8 mouse cellular contexts compared by ENCODE assay signal in the genomic region with DNA sequence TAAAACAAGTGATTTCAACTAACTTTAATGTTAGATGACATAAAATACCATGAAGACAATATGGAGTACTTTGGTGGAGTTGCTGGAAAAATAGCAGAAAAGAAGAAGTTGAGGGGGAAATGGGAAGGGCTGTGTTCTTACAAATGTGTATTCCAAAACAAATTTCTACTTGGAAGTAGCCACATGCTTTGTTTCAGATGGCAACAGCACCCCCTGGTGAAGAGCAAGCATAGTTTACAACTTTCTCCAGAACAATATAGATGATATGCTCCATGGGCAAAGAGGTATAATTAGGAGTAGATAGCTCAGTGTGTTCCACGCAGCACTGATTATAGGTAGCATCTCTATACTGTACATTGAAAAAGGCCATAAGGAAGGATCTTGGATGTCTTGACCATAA.
DNase-seq lines count a peak whose midpoint lies in the region; ATAC-seq and TF ChIP-seq lines count a peak whose summit lies in the region.

No protein-coding gene starts in this region.

- no peak overlapping the region for H3K9ac ChIP-seq in midbrain, embryonic 16.5 days (ENCODE audit: low read depth, low read length)

- no peak overlapping the region for H3K27ac ChIP-seq in midbrain, embryonic 10.5 days (replicated peaks)
- H3K27ac ChIP-seq in midbrain, embryonic 16.5 days (ENCODE audit: low read length), result no peak overlapping the region

- H3K27me3 ChIP-seq in midbrain, embryonic 10.5 days (ENCODE audit: low read depth, poor library complexity, severe bottlenecking), result no peaks in the 10 kb centered on the region
- no peaks in the 10 kb centered on the region for H3K27me3 ChIP-seq in midbrain, embryonic 16.5 days (ENCODE audit: control insufficient read depth, insufficient read depth, low read depth, low read length)

- DNase-seq in cerebellum, adult 8-10 months, result peak; percentile 4
- DNase-seq in cerebellum, adult 11-12 months, result no peak
- DNase-seq in midbrain, embryonic 10.5 days (ENCODE audit: low spot score), result peak; percentile 18
- peak; percentile 30 for DNase-seq in brain, embryonic 18.5 days (ENCODE audit: low read depth, low spot score)
- peak; percentile 38 to 48 for DNase-seq in heart, postnatal 36 days
- DNase-seq in lung, adult 2 months, result peak; percentile 37

- H3K4me2 ChIP-seq in midbrain, embryonic 16.5 days (ENCODE audit: low read length), result no peak overlapping the region

- no peak for ATAC-seq in midbrain, embryonic 16.5 days
- no peak for ATAC-seq in erythroblast, adult 5-6 weeks (replicated peaks; ENCODE audit: low FRiP score, poor library complexity, severe bottlenecking)

- WGBS in midbrain, embryonic 10.5 days, result 77% methylated on average over 1 of the region's 1 CpGs
- 82% methylated on average over 1 of the region's 1 CpGs for WGBS in midbrain, embryonic 16.5 days
- WGBS in lung, adult 2 months, result 58% methylated on average over 1 of the region's 1 CpGs

- no peaks in the 10 kb centered on the region for H3K9me3 ChIP-seq in midbrain, embryonic 10.5 days (replicated peaks)
- H3K9me3 ChIP-seq in midbrain, embryonic 16.5 days (replicated peaks; ENCODE audit: control insufficient read depth, low read length, poor library complexity, severe bottlenecking), result no peaks in the 10 kb centered on the region

- intact Hi-C loops in heart, postnatal 36 days (cut with DNase I), result loop anchor here (1.0 to 5.0 kb wide), 6 partner anchors 67 to 814 kb away; no protein-coding TSS in a partner anchor

- no peaks in the 10 kb centered on the region for H3K36me3 ChIP-seq in midbrain, embryonic 10.5 days
- no peaks in the 10 kb centered on the region for H3K36me3 ChIP-seq in midbrain, embryonic 16.5 days (ENCODE audit: control insufficient read depth, insufficient read depth, low read length)

- H3K4me3 ChIP-seq in midbrain, embryonic 10.5 days, result no peak overlapping the region
- no peak overlapping the region for H3K4me3 ChIP-seq in midbrain, embryonic 16.5 days (ENCODE audit: low read depth, low read length)
- H3K4me3 ChIP-seq in lung, adult 2 months (replicated peaks; ENCODE audit: extremely low read depth, low read depth, low read length), result no peak overlapping the region

- no peak for TF ChIP-seq POLR2A in lung, adult 2 months (IDR thresholded peaks at IDR 0.05; ENCODE audit: borderline replicate concordance, extremely low read depth, low read depth, low read length)

- no peak for TF ChIP-seq CTCF in lung, adult 2 months (IDR thresholded peaks at IDR 0.05; ENCODE audit: insufficient read depth, low read length)

- no peaks in the 10 kb centered on the region for H3K4me1 ChIP-seq in midbrain, embryonic 10.5 days
- H3K4me1 ChIP-seq in midbrain, embryonic 16.5 days (ENCODE audit: control insufficient read depth, insufficient read depth, low read length), result no peaks in the 10 kb centered on the region
- H3K4me1 ChIP-seq in lung, adult 2 months (ENCODE audit: control insufficient read depth, insufficient read depth, low read length), result no peaks in the 10 kb centered on the region
